Mouse (Mus musculus) heart, postnatal 0 days (tissue): ENCODE measurements around the gene 4931414P19Rik.

Experiments used
- CTCF ChIP-seq: IDR thresholded peaks from 2 replicates; pipeline ENCODE4 v1.5.1; 2016; ENCODE audit warnings: antibody characterized with exemption, control low read depth, low read depth
- EP300 ChIP-seq: IDR thresholded peaks from 2 replicates; pipeline ENCODE4 v1.6.1; 2016; ENCODE audit warnings: antibody characterized with exemption, low read depth

DNA sequence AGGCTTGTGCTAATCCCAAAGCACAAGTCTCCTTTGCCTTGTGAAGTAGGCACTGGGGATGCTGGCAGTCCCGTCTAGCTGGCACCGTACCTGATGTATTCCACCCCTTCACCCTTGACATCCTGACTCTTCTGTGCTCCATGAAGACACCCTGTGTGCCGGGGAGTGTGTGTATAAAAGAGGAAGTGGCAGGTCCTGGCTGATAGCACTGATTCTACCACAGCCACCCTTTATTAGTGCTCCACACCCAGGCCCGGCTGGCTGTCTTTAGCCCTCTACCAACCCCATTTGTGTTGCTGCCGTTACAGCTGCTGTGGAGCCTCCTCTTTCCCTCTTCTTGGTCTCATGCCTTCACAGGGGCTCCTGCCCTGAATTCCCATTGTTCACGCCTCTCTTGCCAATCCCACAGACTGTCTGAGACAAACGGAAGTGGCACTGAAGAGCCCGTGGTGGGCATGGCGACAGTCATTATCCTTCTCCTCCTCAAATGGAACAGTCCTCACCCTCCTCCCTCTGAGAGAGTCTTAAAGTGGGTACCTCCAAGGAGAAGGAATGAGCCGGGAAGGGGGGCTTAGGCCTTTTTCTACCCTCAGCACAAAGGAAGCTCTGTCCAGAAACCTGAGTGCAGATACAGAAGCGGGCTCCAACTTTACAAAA is 24.9 kb upstream of the 4931414P19Rik start:
- TF ChIP-seq CTCF (no peak), EP300 (no peak)
